Mouse (Mus musculus): ENCODE data around the gene Prph. TPM values are rescaled to one million over a fixed set of nuclear protein-coding genes. Genes with fewer than 3 reads are reported as not detected.

The Prph gene
- polyA plus RNA-seq, 1 experiment from 2014 or later = 3.3 TPM

GRCm38 (mm10) chr15:99098493-99098861 lies 43.5 kb downstream of the Prph start:
- Histone ChIP-seq H3K4me1 (peaks cover 57% of the 10 kb centered on the region), H3K9me3 (replicated peaks) (no peaks in the 10 kb centered on the region), H3K27ac (replicated peaks) (peak overlapping the region; percentile 76), H3K27me3 (ENCODE audit: low read depth, poor library complexity, severe bottlenecking) (peaks cover 81% of the 10 kb centered on the region), H3K36me3 (no peaks in the 10 kb centered on the region), H3K4me3 (peak overlapping the region; percentile 55)
- DNase-seq (ENCODE audit: low spot score) = no peak
- whole genome bisulfite sequencing = 2% methylated on average over 9 of the region's 9 CpGs

GRCm38 (mm10) chr15:99099139-99099556 lies 44.2 kb downstream of the Prph start:
- peaks cover 52% of the 10 kb centered on the region for H3K4me1 ChIP-seq
- H3K9me3 ChIP-seq (replicated peaks) = no peaks in the 10 kb centered on the region
- WGBS = under 1% methylated on average over 15 of the region's 15 CpGs
- peak overlapping the region; percentile 55 for H3K4me3 ChIP-seq
- DNase-seq (ENCODE audit: low spot score) = peak; percentile 69
- H3K36me3 ChIP-seq = no peaks in the 10 kb centered on the region
- H3K27me3 ChIP-seq (ENCODE audit: low read depth, poor library complexity, severe bottlenecking) = peaks cover 75% of the 10 kb centered on the region
- H3K27ac ChIP-seq (replicated peaks) = peak overlapping the region; percentile 52

GRCm38 (mm10) chr15:99099984-99100383 lies 45.0 kb downstream of the Prph start:
- no peaks in the 10 kb centered on the region for H3K9me3 ChIP-seq (replicated peaks)
- no peaks in the 10 kb centered on the region for H3K36me3 ChIP-seq
- 62% methylated on average over 3 of the region's 3 CpGs for WGBS
- peaks cover 67% of the 10 kb centered on the region for H3K27me3 ChIP-seq (ENCODE audit: low read depth, poor library complexity, severe bottlenecking)
- H3K4me1 ChIP-seq = peaks cover 46% of the 10 kb centered on the region
- no peak for DNase-seq (ENCODE audit: low spot score)
- H3K4me3 ChIP-seq = no peak overlapping the region
- no peak overlapping the region for H3K27ac ChIP-seq (replicated peaks)

- WGBS = 89% methylated on average over 7 of the region's 7 CpGs
- H3K27me3 ChIP-seq (ENCODE audit: low read depth, poor library complexity, severe bottlenecking) = peaks cover 14% of the 10 kb centered on the region
- no peaks in the 10 kb centered on the region for H3K9me3 ChIP-seq (replicated peaks)
- H3K36me3 ChIP-seq = no peaks in the 10 kb centered on the region
- H3K4me1 ChIP-seq = no peaks in the 10 kb centered on the region
- DNase-seq (ENCODE audit: low spot score) = no peak
- no peak overlapping the region for H3K4me3 ChIP-seq
- H3K27ac ChIP-seq (replicated peaks) = no peak overlapping the region
These were observed 50.3 kb downstream of the Prph start for GRCm38 (mm10) chr15:99105238-99105637.

- Histone ChIP-seq H3K27me3 (ENCODE audit: low read depth, poor library complexity, severe bottlenecking) (no peaks in the 10 kb centered on the region), H3K27ac (replicated peaks) (no peak overlapping the region), H3K36me3 (no peaks in the 10 kb centered on the region), H3K9me3 (replicated peaks) (no peaks in the 10 kb centered on the region), H3K4me1 (no peaks in the 10 kb centered on the region), H3K4me3 (no peak overlapping the region)
- DNase-seq (ENCODE audit: low spot score) = no peak
- 88% methylated on average over 3 of the region's 3 CpGs for WGBS
These were observed 52.9 kb downstream of the Prph start for GRCm38 (mm10) chr15:99107866-99108265.

Small RNA genes within 50 kb of the gene (microRNA-seq; reads per million reads assigned to microRNA genes)
- 2.4 reads per million for gene Mir6960

Other genes with a start within 250 kb of the Prph start
- 0.54 and 0.82 TPM in 2 replicates for gene Ddn, start 245.7 kb upstream of the Prph start, polyA plus RNA-seq (2016; fragmentation: Nextera tagmentation; extraction: Ambion mirVana)
- gene Prkag1, start 223.7 kb upstream of the Prph start, polyA plus RNA-seq (2016; fragmentation: Nextera tagmentation; extraction: Ambion mirVana) = 90.4 and 94.9 TPM in 2 replicates
- gene Kmt2d, start 184.0 kb upstream of the Prph start, polyA plus RNA-seq (2016; fragmentation: Nextera tagmentation; extraction: Ambion mirVana) = 9.1 and 10.1 TPM in 2 replicates
- gene Rhebl1, start 160.6 kb upstream of the Prph start, polyA plus RNA-seq (2016; fragmentation: Nextera tagmentation; extraction: Ambion mirVana) = 19.3 and 23.9 TPM in 2 replicates
- 0.27 and 0.58 TPM in 2 replicates for gene Dhh, start 156.6 kb upstream of the Prph start, polyA plus RNA-seq (2016; fragmentation: Nextera tagmentation; extraction: Ambion mirVana)
- gene Lmbr1l, start 136.9 kb upstream of the Prph start, polyA plus RNA-seq (2016; fragmentation: Nextera tagmentation; extraction: Ambion mirVana) = 24.7 and 28.6 TPM in 2 replicates
- gene Tuba1b, start 120.6 kb upstream of the Prph start, polyA plus RNA-seq (2016; fragmentation: Nextera tagmentation; extraction: Ambion mirVana) = 2,448 and 2,588 TPM in 2 replicates
- not detected in 2 replicates for gene Gm49450, start 101.6 kb upstream of the Prph start, polyA plus RNA-seq (2016; fragmentation: Nextera tagmentation; extraction: Ambion mirVana)
- gene Tuba1a, start 101.5 kb upstream of the Prph start, polyA plus RNA-seq (2016; fragmentation: Nextera tagmentation; extraction: Ambion mirVana) = 4,467 and 6,520 TPM in 2 replicates
- 118 and 129 TPM in 2 replicates for gene Tuba1c, start 25.3 kb upstream of the Prph start, polyA plus RNA-seq (2016; fragmentation: Nextera tagmentation; extraction: Ambion mirVana)
- 47.5 and 50.2 TPM in 2 replicates for gene Troap, start 19.4 kb downstream of the Prph start, polyA plus RNA-seq (2016; fragmentation: Nextera tagmentation; extraction: Ambion mirVana)
- gene C1ql4, start 32.6 kb downstream of the Prph start, polyA plus RNA-seq (2016; fragmentation: Nextera tagmentation; extraction: Ambion mirVana) = 0.21 and 2.3 TPM in 2 replicates
- gene Dnajc22, start 38.0 kb downstream of the Prph start, polyA plus RNA-seq (2016; fragmentation: Nextera tagmentation; extraction: Ambion mirVana) = 0.99 and 1.3 TPM in 2 replicates
- gene Spats2, start 70.7 kb downstream of the Prph start, polyA plus RNA-seq (2016; fragmentation: Nextera tagmentation; extraction: Ambion mirVana) = 55.3 and 57.1 TPM in 2 replicates
- gene Kcnh3, start 169.7 kb downstream of the Prph start, polyA plus RNA-seq (2016; fragmentation: Nextera tagmentation; extraction: Ambion mirVana) = 0.07 TPM in 1 of 2 replicates, not detected in the other
- 202 and 215 TPM in 2 replicates for gene Mcrs1, start 196.8 kb downstream of the Prph start, polyA plus RNA-seq (2016; fragmentation: Nextera tagmentation; extraction: Ambion mirVana)
- gene Prpf40b, start 239.9 kb downstream of the Prph start, polyA plus RNA-seq (2016; fragmentation: Nextera tagmentation; extraction: Ambion mirVana) = 61.2 and 70.7 TPM in 2 replicates
- gene Fam186b, start 240.7 kb downstream of the Prph start, polyA plus RNA-seq (2016; fragmentation: Nextera tagmentation; extraction: Ambion mirVana) = 0.11 and 0.19 TPM in 2 replicates

All from midbrain, embryonic 10.5 days (tissue).